Mouse (Mus musculus) heart, postnatal 36 days (tissue): ENCODE results near the gene Kif26b. TPM values are rescaled to one million over a fixed set of nuclear protein-coding genes. Genes with fewer than 3 reads are reported as not detected.

Source experiments
- DNase-seq, 2 experiments: peaks; one replicate each; pipeline ENCODE4 v3.0.0; 2021 to 2022
- intact Hi-C: fragments of 180-260 bp; cut with DNase I; formaldehyde crosslinking; loops from one replicate; pipeline ENCODE4 v1.15.1; 2025
- total RNA-seq, 2 experiments: library from RNA; stranded (reverse); gene quantifications; 2 replicates each; pipeline ENCODE4 v1.2.3; 2021

The Kif26b gene
- total RNA-seq, 2 experiments from 2014 or later: 3.9 to 4.2 TPM

GRCm38 (mm10) chr1:178764914-178765313, 236.0 kb downstream of the Kif26b start:
- intact Hi-C loops: no loop called here

DNA sequence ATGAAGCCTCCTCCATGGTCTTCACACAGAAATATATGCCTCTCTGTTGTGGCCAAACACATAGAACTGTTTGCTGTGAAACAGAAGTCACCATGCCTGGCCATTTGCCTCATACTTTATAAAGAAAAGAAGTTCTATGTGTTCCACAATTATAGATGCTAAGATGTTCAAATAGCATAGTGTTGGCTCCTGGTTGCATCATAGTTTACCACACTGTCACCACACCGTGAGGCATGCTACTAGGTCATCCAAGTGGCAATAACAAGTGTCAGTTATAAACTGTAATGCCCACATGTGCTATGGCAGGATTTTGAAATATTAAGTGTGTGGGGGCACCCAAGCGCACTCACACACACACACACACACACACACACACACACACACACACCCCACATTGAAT, 236.7 kb downstream of the Kif26b start:
- intact Hi-C loops: no loop called here
- no peak for DNase-seq

More at GRCm38 (mm10) chr1:178764914-178765313, 236.0 kb downstream of the Kif26b start:
- no peak for DNase-seq

GRCm38 (mm10) chr1:178768976-178769375, 240.1 kb downstream of the Kif26b start:
- no peak for DNase-seq
- intact Hi-C loops: no loop called here

GRCm38 (mm10) chr1:178769988-178770387, 241.1 kb downstream of the Kif26b start:
- intact Hi-C loops: no loop called here
- no peak for DNase-seq

DNA sequence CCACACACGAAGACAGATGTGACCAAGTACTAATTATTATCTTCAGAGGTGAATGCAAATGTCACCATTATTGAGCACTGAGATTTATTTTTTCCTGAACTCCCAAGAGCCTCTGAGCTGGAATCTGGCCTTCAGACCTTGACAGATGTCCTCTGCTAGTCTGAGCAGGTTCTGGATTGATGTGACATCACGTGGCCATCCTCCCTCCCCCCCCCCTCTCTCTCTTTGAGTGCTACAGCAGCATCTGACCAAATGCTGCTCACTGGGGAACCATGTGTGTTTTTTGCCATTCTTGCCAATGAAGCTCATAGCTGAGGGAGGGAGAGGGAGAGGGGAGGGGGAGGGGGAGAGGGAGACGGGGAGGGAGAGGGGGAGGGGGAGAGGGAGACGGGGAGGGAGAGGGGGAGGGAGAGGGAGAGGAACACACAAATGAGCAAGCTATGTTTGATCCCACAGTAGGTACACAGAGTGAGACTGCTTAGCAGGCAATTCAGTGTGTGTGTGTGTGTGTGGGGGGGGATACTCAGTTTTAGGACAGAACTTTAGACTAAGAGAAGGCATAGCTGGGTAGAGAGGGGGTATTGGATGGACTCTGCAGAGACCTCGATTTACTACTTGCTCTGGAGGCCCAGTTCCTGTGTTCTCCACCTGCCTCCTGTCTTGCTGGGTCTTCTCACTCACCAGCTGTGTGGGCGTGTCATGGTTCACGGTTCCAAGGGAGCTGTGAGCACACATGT, 241.9 kb downstream of the Kif26b start:
- intact Hi-C loops: no loop called here

GRCm38 (mm10) chr1:178779742-178780141, 250.8 kb downstream of the Kif26b start:
- intact Hi-C loops: no loop called here
- no peak for DNase-seq

More for the DNA sequence above, 241.9 kb downstream of the Kif26b start:
- no peak for DNase-seq

GRCm38 (mm10) chr1:178784043-178784442, 255.1 kb downstream of the Kif26b start:
- intact Hi-C loops: no loop called here
- DNase-seq: no peak

- DNase-seq: no peak
- intact Hi-C loops: no loop called here
Observed at GRCm38 (mm10) chr1:178791266-178791665, 262.3 kb downstream of the Kif26b start.

DNA sequence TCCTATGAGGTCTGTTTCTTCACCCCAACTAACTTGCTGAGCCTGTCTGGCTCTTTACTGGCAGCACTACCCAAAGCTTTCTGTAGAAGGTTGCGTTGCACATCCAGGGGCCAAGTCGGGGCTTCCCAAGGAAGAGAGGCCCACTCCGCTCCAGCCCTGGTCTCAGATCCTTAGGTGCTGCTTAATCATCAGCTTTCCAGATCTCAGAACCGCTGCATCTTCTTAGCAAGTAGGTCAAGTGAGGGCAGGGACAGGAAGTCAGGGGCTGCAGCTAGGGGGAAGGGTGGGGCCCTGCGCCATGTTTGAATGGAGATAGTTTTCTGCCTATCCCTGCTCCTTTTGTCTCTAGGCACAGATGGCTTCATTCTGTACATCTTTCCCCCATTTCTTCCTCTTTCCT, 263.8 kb downstream of the Kif26b start:
- intact Hi-C loops: no loop called here
- no peak for DNase-seq

DNA sequence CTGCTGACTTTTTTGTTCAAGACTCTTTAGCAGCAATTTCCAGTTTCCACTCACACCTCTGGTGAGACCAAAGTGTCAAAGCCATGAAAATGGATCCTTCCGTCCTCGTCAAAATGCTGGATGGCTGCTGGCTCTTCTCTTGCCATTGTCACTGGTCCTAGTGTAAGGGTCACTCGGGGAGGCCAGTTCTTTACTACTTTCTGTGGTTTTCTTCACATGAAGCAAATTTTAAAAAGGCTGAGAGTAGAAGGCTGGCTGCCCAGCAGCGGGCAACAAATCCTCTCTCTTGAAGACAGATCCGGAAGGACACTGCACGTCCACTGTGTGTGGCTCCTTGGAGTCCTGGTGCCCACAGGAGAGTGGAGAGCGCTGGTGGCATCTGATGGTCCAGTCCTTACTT, 265.9 kb downstream of the Kif26b start:
- intact Hi-C loops: no loop called here
- DNase-seq: no peak

DNA sequence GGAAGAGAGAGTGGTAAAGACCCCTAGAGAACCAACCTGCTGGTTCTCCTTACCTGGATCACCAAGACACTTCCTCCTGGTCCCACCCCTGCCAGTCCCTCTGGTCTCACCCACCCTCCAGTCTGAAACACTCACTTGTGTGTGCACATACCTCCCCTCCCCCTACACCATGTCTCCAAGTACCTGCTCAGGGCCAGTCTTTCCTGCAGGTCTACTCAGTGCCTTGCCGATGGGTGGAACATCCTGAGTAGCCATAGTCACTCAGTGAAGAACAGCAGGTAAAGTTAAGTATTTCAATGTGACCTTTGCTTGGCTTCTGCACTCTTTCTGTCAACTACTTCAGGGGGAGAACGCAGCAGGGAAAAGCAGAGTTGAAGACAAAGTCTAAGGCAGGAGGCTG, 268.5 kb downstream of the Kif26b start:
- no peak for DNase-seq
- intact Hi-C loops: no loop called here

GRCm38 (mm10) chr1:178798333-178798732, 269.4 kb downstream of the Kif26b start:
- intact Hi-C loops: no loop called here
- DNase-seq: peak; percentile 4 to 6

GRCm38 (mm10) chr1:178798886-178799285, 270.0 kb downstream of the Kif26b start:
- intact Hi-C loops: no loop called here
- no peak for DNase-seq

GRCm38 (mm10) chr1:178799836-178800552, 271.1 kb downstream of the Kif26b start:
- DNase-seq: no peak
- intact Hi-C loops: no loop called here

DNA sequence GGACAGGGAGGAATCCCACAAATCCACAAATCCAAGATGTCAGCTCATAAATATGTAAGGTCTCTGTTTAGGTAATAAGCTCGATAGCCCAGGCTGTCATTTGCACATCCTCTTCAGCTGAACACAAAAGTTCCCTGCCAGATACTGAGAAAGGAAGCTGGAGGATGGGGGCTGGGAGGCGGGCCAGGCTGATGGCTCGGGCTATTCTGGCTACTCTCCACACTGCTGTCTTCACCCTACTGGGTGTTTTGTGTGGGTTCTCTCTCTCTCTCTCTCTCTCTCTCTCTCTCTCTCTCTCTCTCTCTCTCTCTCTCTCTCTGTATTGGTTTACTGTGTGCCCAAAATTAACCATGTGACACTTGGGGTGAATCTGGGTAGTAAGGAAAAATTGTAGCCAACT, 274.2 kb downstream of the Kif26b start:
- peak; percentile 44 to 46 for DNase-seq
- intact Hi-C loops: no loop called here

DNA sequence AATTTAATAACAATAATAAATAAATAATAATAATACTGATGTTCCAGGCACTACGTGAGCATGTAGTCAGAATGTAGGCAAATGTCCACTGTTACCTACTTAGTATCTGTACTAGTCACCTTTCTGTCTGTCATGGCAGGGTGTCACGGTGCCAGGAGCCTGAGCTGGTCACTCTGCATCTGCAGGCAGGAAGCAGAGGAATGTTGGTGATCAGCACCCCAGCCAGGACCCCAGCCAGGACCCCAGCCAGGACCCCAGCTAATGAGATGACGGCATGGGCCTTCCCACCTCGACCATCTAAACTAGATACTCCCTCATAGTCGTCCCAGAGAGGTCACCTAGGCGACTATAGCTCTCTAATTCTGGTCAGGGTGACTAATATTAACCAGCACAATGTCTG, 288.6 kb downstream of the Kif26b start:
- intact Hi-C loops: no loop called here
- DNase-seq: no peak

DNA sequence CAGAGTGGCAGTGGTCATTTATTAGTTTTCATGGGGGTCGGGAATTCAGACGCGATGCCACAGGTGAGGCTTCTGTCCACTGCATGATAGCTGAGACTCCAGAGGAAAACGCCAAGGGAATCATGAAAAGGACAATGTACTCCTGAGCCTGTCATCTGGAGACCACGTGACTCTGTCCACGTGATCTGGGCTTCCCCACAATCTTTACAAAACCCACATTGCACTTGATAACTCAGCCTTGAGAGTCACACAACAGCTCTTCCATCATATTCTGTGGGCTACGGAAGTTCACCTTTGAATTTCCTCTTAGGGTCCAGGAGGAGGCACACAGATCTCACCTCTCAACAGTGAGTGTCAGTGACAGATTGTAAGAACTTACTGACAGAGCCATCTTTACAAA, 290.1 kb downstream of the Kif26b start:
- intact Hi-C loops: no loop called here
- DNase-seq: no peak

GRCm38 (mm10) chr1:178820079-178820478, 291.2 kb downstream of the Kif26b start:
- DNase-seq: no peak
- intact Hi-C loops: no loop called here

DNA sequence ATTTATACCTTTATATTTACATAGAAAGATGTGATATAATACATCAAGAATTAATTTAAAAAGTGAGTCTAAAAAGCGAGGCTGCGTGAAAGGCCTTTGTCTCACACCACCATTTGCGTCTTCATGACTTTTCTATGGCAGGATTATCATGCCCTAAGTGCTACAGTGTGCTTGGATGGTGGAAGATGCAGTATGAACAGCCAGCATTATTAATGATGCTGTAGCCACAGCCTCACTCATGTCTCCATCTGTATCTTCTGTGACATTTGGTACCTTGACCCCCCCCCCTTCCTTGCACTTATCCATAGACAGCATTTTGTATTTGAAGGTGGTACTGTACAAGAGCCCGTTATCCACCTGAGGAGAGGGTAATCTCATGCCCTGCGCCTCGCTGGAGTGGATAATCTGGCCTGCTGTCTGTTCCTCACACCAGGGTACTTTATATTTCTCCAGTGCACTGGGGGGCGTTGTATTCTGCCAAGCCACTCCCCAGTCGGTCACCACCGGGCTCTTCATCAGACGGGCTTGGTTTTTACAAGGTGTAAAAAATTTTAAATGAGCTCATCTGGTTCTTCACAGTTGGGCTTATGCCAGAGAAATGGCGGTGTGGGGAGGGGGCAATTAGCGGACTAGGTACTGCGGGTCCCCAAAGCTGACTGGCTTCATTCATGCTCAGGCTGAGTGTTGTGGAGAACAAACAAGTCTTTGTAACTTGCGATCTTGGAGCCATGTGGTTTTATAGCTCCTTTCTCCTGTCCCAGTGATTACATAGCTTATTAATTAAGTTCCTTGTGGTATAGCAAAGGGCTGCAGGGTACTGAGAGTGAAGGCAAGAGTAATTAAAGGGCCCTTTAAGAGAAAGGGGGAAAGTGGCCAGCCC, 291.9 kb downstream of the Kif26b start:
- intact Hi-C loops: no loop called here
- no peak for DNase-seq

GRCm38 (mm10) chr1:178824871-178825270, 295.9 kb downstream of the Kif26b start:
- intact Hi-C loops: no loop called here
- DNase-seq: no peak

DNA sequence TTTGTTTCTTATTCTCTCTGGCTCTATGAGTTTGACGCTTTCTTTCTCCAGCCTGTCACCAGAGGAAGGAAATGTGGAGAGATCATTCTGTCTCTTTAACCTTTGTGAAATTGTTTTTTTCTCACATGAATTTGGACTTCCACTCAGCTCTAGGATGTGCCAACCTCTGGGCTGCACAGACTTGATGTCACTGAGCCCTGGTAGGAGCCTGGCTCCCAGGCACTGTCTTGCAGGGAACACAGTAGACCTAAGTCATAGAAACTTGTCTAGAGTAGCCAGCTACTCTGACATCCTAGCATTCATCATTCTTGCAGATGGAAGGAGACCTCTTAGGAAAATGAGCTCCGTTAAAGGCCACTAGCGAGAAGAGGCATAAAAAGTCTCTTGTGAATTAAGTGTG, 298.3 kb downstream of the Kif26b start:
- no peak for DNase-seq
- intact Hi-C loops: no loop called here
